ENCODE assay signal across 8 mouse cellular contexts in the genomic region with DNA sequence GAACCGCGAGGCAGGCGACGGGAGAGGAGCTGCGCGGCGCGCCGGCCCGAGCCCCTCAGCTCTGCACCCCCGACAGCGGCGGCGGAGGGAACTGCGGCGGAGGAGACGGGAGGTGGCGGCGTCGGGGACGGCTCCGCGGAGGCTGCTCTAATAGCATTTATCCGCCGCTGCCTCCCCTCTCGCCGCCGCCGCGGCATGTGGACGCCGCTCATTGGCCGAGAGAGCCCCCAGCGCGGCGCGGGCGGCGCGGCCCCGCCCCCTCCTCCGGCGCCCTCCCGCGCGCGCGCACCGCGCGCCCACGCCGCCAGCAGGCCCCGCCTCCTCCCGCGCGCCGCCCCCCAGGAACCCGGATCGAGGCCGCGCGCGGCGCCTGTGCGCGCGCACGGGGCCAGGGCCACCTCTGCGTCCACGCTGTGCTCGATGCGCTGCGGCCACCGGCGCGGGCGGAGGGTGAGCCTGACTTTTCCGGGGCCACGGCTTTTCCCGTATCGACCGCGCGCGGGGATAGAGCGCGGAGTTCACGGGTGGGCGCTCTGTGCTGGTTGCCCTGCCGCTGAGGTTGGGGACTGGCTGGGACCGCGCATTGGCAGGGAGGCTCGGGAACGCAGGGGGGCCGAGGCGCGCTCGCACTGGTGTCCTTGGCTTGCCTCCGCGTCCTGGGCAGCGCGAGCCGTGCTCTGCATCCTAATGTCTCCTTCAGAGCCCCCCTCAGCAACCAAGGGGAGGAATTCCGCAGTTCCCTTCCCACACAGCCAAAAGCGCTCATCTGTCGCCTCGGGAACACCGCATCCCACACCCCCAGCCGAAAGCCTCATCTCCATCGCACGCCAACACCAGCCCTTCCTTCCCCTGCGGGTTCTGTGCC. TPM values are rescaled to one million over a fixed set of nuclear protein-coding genes. Genes with fewer than 3 reads are reported as not detected.
DNase-seq lines count a peak whose midpoint lies in the region; ATAC-seq and TF ChIP-seq lines count a peak whose summit lies in the region.

A gene (minus strand): TSS at position 149 of the 865 bp plus-strand sequence.

- DNase-seq in MEL (ENCODE audit: low read depth, low spot score), result peak; percentile 88
- peak; percentile 93 to 95 for DNase-seq in cerebellum, adult 2 months
- DNase-seq in hindbrain, embryonic 10.5 days (ENCODE audit: low spot score), result peak; percentile 91
- DNase-seq in layer of hippocampus, adult 9-11 months, result peak; percentile 92
- peak; percentile 96 for DNase-seq in lung, postnatal 0 days (ENCODE audit: low spot score)
- DNase-seq in ovary, postnatal 14 days (ENCODE audit: low spot score), result peak; percentile 88
- DNase-seq in thymus, postnatal 14 days, result peak; percentile 95

- peak within 1 kb of the TSS; percentile 87 for H3K4me2 ChIP-seq in lung, postnatal 0 days (replicated peaks; ENCODE audit: low read depth, low read length)

- peak within 1 kb of the TSS; percentile 75 for H3K27ac ChIP-seq in MEL (ENCODE audit: control insufficient read depth, low read depth, low read length)
- peak within 1 kb of the TSS; percentile 99 for H3K27ac ChIP-seq in cerebellum, adult 2 months (ENCODE audit: insufficient read depth, low read length)
- peak within 1 kb of the TSS; percentile 99 for H3K27ac ChIP-seq in hindbrain, embryonic 10.5 days
- peak within 1 kb of the TSS; percentile 99 for H3K27ac ChIP-seq in lung, postnatal 0 days (ENCODE audit: low read length)

- no peak for TF ChIP-seq EP300 in MEL (IDR thresholded peaks at IDR 0.05; ENCODE audit: low read depth in 1 of 2, low read length in 2 of 2)
- TF ChIP-seq EP300 in lung, postnatal 0 days (IDR thresholded peaks at IDR 0.05), result no peak

- peak; percentile 79 for ATAC-seq in frontal cortex, adult (ENCODE audit: low TSS enrichment)
- ATAC-seq in lung, postnatal 0 days, result peak; percentile 93

- peaks cover 12 to 13% of the 10 kb centered on the region in 2 experiments for H3K4me1 ChIP-seq in MEL (ENCODE audit: control insufficient read depth in 1 of 2, insufficient read depth in 2 of 2, low read length in 2 of 2)
- peaks cover 7% of the 10 kb centered on the region for H3K4me1 ChIP-seq in cerebellum, adult 2 months (ENCODE audit: control insufficient read depth, insufficient read depth, low read length)
- H3K4me1 ChIP-seq in hindbrain, embryonic 10.5 days (replicated peaks), result peaks cover 50% of the 10 kb centered on the region
- peaks cover 6% of the 10 kb centered on the region; the same call in 1 of the 2 replicates for H3K4me1 ChIP-seq in lung, postnatal 0 days (ENCODE audit: insufficient read depth, low read depth, low read length)

- TF ChIP-seq RAD21 in MEL (IDR thresholded peaks at IDR 0.05; ENCODE audit: low read depth, low read length), result no peak

- H3K9ac ChIP-seq in MEL (ENCODE audit: control insufficient read depth, low read depth, low read length, poor library complexity, severe bottlenecking), result peak within 1 kb of the TSS; percentile 91
- peak within 1 kb of the TSS; percentile 92 for H3K9ac ChIP-seq in lung, postnatal 0 days (replicated peaks; ENCODE audit: low read depth)

- H3K27me3 ChIP-seq in MEL (ENCODE audit: control insufficient read depth in 1 of 2, insufficient read depth in 2 of 2, low read length in 2 of 2), result no peaks in the 10 kb centered on the region
- H3K27me3 ChIP-seq in cerebellum, adult 2 months (ENCODE audit: control insufficient read depth, insufficient read depth, low read length), result no peaks in the 10 kb centered on the region
- peaks cover 15% of the 10 kb centered on the region for H3K27me3 ChIP-seq in hindbrain, embryonic 10.5 days (ENCODE audit: insufficient read depth, poor library complexity, severe bottlenecking)
- H3K27me3 ChIP-seq in lung, postnatal 0 days (replicated peaks; ENCODE audit: insufficient read depth, low read length), result no peaks in the 10 kb centered on the region

- peak within 1 kb of the TSS; percentile 87 to 97 for H3K4me3 ChIP-seq in MEL (ENCODE audit: control insufficient read depth in 1 of 2, insufficient read depth in 1 of 2, low read depth in 2 of 2, low read length in 2 of 2)
- H3K4me3 ChIP-seq in cerebellum, adult 2 months (replicated peaks; ENCODE audit: insufficient read depth, low read depth, low read length), result peak within 1 kb of the TSS; percentile 99
- H3K4me3 ChIP-seq in hindbrain, embryonic 10.5 days, result peak within 1 kb of the TSS; percentile 99
- H3K4me3 ChIP-seq in lung, postnatal 0 days (ENCODE audit: low read depth, low read length), result peak within 1 kb of the TSS; percentile 92

- H3K9me3 ChIP-seq in MEL (replicated peaks; ENCODE audit: insufficient read depth, low read length), result no peaks in the 10 kb centered on the region
- peaks cover 4% of the 10 kb centered on the region for H3K9me3 ChIP-seq in hindbrain, embryonic 10.5 days
- no peaks in the 10 kb centered on the region for H3K9me3 ChIP-seq in lung, postnatal 0 days (ENCODE audit: low read length)

- WGBS in cerebellum, adult 2 months, result under 1% methylated on average over 111 of the region's 113 CpGs
- WGBS in hindbrain, embryonic 10.5 days, result under 1% methylated on average over 96 of the region's 113 CpGs
- under 1% methylated on average over 54 of the region's 113 CpGs for WGBS in lung, postnatal 0 days

- H3K79me2 ChIP-seq in MEL (ENCODE audit: control insufficient read depth, insufficient read depth, low read length, poor library complexity), result peaks cover 35% of the 10 kb centered on the region

- TF ChIP-seq CTCF in MEL (IDR thresholded peaks at IDR 0.05 in 2 of 3, conservative IDR thresholded peaks at IDR 0.05 in 1 of 3; ENCODE audit: control insufficient read depth in 1 of 3, insufficient read depth in 1 of 3, low read depth in 2 of 3, low read length in 3 of 3, poor library complexity in 1 of 3, severe bottlenecking in 1 of 3), result no peak
- TF ChIP-seq CTCF in cerebellum, adult 2 months (IDR thresholded peaks at IDR 0.05; ENCODE audit: borderline replicate concordance, insufficient read depth, low read depth, low read length), result no peak
- TF ChIP-seq CTCF in lung, postnatal 0 days (IDR thresholded peaks at IDR 0.05), result peak; percentile 47

- peaks cover 15 to 30% of the 10 kb centered on the region in 2 experiments for H3K36me3 ChIP-seq in MEL (ENCODE audit: control insufficient read depth in 1 of 2, insufficient read depth in 2 of 2, low read length in 2 of 2)
- peaks cover 29% of the 10 kb centered on the region for H3K36me3 ChIP-seq in hindbrain, embryonic 10.5 days
- no peaks in the 10 kb centered on the region for H3K36me3 ChIP-seq in lung, postnatal 0 days (ENCODE audit: insufficient read depth, low read length)

- TF ChIP-seq POLR2A in MEL (IDR thresholded peaks at IDR 0.05; ENCODE audit: control insufficient read depth in 1 of 2, insufficient read depth in 1 of 2, low read depth in 1 of 2, low read length in 2 of 2, poor library complexity in 1 of 2), result peak; percentile 92 to 95
- TF ChIP-seq POLR2A in cerebellum, adult 2 months (IDR thresholded peaks at IDR 0.05; ENCODE audit: borderline replicate concordance, insufficient read depth, low read length), result peak; percentile 95

TF ChIP-seq in MEL, 35 proteins besides CTCF, POLR2A, EP300 and RAD21:
- no peak for TF ChIP-seq MAX (IDR thresholded peaks at IDR 0.05; ENCODE audit: low read length)
- no peak for TF ChIP-seq MYB (IDR thresholded peaks at IDR 0.05; ENCODE audit: low read depth, low read length)
- no peak for TF ChIP-seq USF1 (IDR thresholded peaks at IDR 0.05; ENCODE audit: low read depth, low read length)
- peak; percentile 93 for TF ChIP-seq NELFE (IDR thresholded peaks at IDR 0.05; ENCODE audit: low read depth, low read length)
- TF ChIP-seq TBP (IDR thresholded peaks at IDR 0.05; ENCODE audit: low read depth, low read length), result peak; percentile 70; the same call in 1 of the 2 replicates
- TF ChIP-seq POLR2AphosphoS2 (IDR thresholded peaks at IDR 0.05; ENCODE audit: low read length), result peak; percentile 81; the same call in 1 of the 2 replicates
- TF ChIP-seq UBTF (IDR thresholded peaks at IDR 0.05; ENCODE audit: borderline replicate concordance, insufficient read depth, low read depth, low read length), result 0 out of 2 replicates have a peak, but pooled peaks have one; percentile 11
- TF ChIP-seq HCFC1 (IDR thresholded peaks at IDR 0.05; ENCODE audit: low read depth, low read length), result 0 out of 2 replicates have a peak, but pooled peaks have one; percentile 22
- peak; percentile 95 for TF ChIP-seq ZMIZ1 (IDR thresholded peaks at IDR 0.05; ENCODE audit: low read depth, low read length)
- TF ChIP-seq NRF1 (IDR thresholded peaks at IDR 0.05; ENCODE audit: insufficient read depth, low read depth, low read length, poor library complexity, severe bottlenecking), result peak; percentile 56; the same call in 1 of the 2 replicates
- peak; percentile 28; the same call in 1 of the 2 replicates for TF ChIP-seq MXI1 (IDR thresholded peaks at IDR 0.05; ENCODE audit: low read depth, low read length)
TF ChIP-seq in MEL: peak in this region for 8.

RNA-seq across cellular contexts. Expression of the gene that starts here (rescaled TPM):
- 115 and 117 TPM in 2 replicates for total RNA-seq in MEL (2012; rRNA removed)
- polyA plus RNA-seq in MEL (2012; ENCODE audit: insufficient read depth in 1 of 2, insufficient read length in 2 of 2, low read depth in 1 of 2, low replicate concordance in 2 of 2, missing spikeins in 1 of 2), result 100 to 1,000 TPM; 176 to 199 TPM
- 422 and 482 TPM in 2 replicates for polyA plus RNA-seq in cerebellum, adult 2 months (2012; rRNA removed)
- polyA plus RNA-seq in hindbrain, embryonic 10.5 days (2016; fragmentation: Nextera tagmentation; extraction: Ambion mirVana), result 38.8 and 41.9 TPM in 2 replicates
- 27.4 and 32.4 TPM in 2 replicates for polyA plus RNA-seq in lung, postnatal 0 days (2015; fragmentation: Nextera tagmentation; extraction: Ambion mirVana)

Comparison
In these comparisons a context has a peak if more than half of its experiments do, and no peak if none do; other contexts are left out.
1. Peak in every context shown above with its lines: DNase-seq, ATAC-seq, H3K4me3 ChIP-seq and H3K27ac ChIP-seq.